Mouse (Mus musculus) bone marrow macrophage, adult 2 months (primary cell): ENCODE data around the gene Fbxw10. TPM values are rescaled to one million over a fixed set of nuclear protein-coding genes. Genes with fewer than 3 reads are reported as not detected.

Experiments used
- H3K27ac ChIP-seq: 2 replicates; pipeline ENCODE4 v1.5.1; 2012; ENCODE audit warnings: low read depth, low read length; ENCODE audit not compliant: insufficient read depth
- H3K4me1 ChIP-seq: 2 replicates; pipeline ENCODE4 v1.6.1; 2012; ENCODE audit warnings: low read length; ENCODE audit not compliant: control insufficient read depth, insufficient read depth
- H3K4me3 ChIP-seq: 2 replicates; pipeline ENCODE4 v1.5.1; 2012; ENCODE audit warnings: mild to moderate bottlenecking, low read length, moderate library complexity; ENCODE audit not compliant: insufficient read depth
- CTCF ChIP-seq: IDR thresholded peaks from 2 replicates; pipeline ENCODE4 v1.5.1; 2012; ENCODE audit warnings: low read depth, mild to moderate bottlenecking, low read length, moderate library complexity
- POLR2A ChIP-seq: IDR thresholded peaks from 2 replicates; pipeline ENCODE4 v1.6.1; 2012; ENCODE audit warnings: mild to moderate bottlenecking, low read depth, low read length, borderline replicate concordance
- polyA plus RNA-seq: library from polyadenylated mRNA; stranded (reverse); fragments of >200 nt; gene quantifications from 2 replicates; pipeline ENCODE4 v1.2.4, GENCODE M21; 2012; ENCODE audit not compliant: missing spikeins, insufficient read depth, insufficient read length

Fbxw10 gene
- 1.8 and 4.1 TPM in 2 replicates for polyA plus RNA-seq

- TF ChIP-seq CTCF: no peak
- no peak for TF ChIP-seq POLR2A
- Histone ChIP-seq H3K4me1 (peaks cover 23% of the 10 kb centered on the region), H3K27ac (peak within 1 kb of the TSS; percentile 82), H3K4me3 (peak within 1 kb of the TSS; percentile 58)
Observed at GRCm38 (mm10) chr11:62846961-62847654, at the start of gene Fbxw10. TSS of gene Fbxw10 (plus strand) at chr11:62847069.

GRCm38 (mm10) chr11:62804119-62804518 lies 42.8 kb upstream of the Fbxw10 start:
- H3K4me3 ChIP-seq: no peak overlapping the region
- no peak overlapping the region for H3K27ac ChIP-seq
- peaks cover 13% of the 10 kb centered on the region for H3K4me1 ChIP-seq
- TF ChIP-seq POLR2A: no peak
- no peak for TF ChIP-seq CTCF

- H3K4me1 ChIP-seq: peaks cover 35% of the 10 kb centered on the region
- no peak overlapping the region for H3K27ac ChIP-seq
- TF ChIP-seq POLR2A: no peak
- no peak for TF ChIP-seq CTCF
- H3K4me3 ChIP-seq: no peak overlapping the region
Observed at GRCm38 (mm10) chr11:62807965-62808364, 38.9 kb upstream of the Fbxw10 start.

- H3K4me1 ChIP-seq: peaks cover 35% of the 10 kb centered on the region
- no peak overlapping the region for H3K4me3 ChIP-seq
- no peak overlapping the region for H3K27ac ChIP-seq
- TF ChIP-seq CTCF (0 out of 2 replicates have a peak, but pooled peaks have one; percentile 15), POLR2A (no peak)
Observed at GRCm38 (mm10) chr11:62809201-62809600, 37.7 kb upstream of the Fbxw10 start.

- Histone ChIP-seq H3K27ac (no peak overlapping the region), H3K4me1 (peaks cover 37% of the 10 kb centered on the region), H3K4me3 (no peak overlapping the region)
- TF ChIP-seq CTCF: no peak
- no peak for TF ChIP-seq POLR2A
Observed at GRCm38 (mm10) chr11:62812268-62812667, 34.6 kb upstream of the Fbxw10 start.

GRCm38 (mm10) chr11:62813497-62813896 lies 33.4 kb upstream of the Fbxw10 start:
- Histone ChIP-seq H3K4me3 (no peak overlapping the region), H3K27ac (no peak overlapping the region), H3K4me1 (peaks cover 31% of the 10 kb centered on the region)
- TF ChIP-seq POLR2A (no peak), CTCF (no peak)

- H3K4me3 ChIP-seq: no peak overlapping the region
- peaks cover 27% of the 10 kb centered on the region for H3K4me1 ChIP-seq
- TF ChIP-seq CTCF: no peak
- no peak for TF ChIP-seq POLR2A
- no peak overlapping the region for H3K27ac ChIP-seq
Observed at GRCm38 (mm10) chr11:62813970-62814624, 32.8 kb upstream of the Fbxw10 start.

GRCm38 (mm10) chr11:62814625-62815024 lies 32.2 kb upstream of the Fbxw10 start:
- no peak overlapping the region for H3K27ac ChIP-seq
- H3K4me1 ChIP-seq: peaks cover 23% of the 10 kb centered on the region
- no peak for TF ChIP-seq CTCF
- TF ChIP-seq POLR2A: no peak
- no peak overlapping the region for H3K4me3 ChIP-seq

GRCm38 (mm10) chr11:62815438-62815837 lies 31.4 kb upstream of the Fbxw10 start:
- H3K4me1 ChIP-seq: peaks cover 23% of the 10 kb centered on the region
- no peak overlapping the region for H3K4me3 ChIP-seq
- no peak overlapping the region for H3K27ac ChIP-seq
- no peak for TF ChIP-seq POLR2A
- TF ChIP-seq CTCF: no peak

- no peak overlapping the region for H3K27ac ChIP-seq
- peaks cover 12% of the 10 kb centered on the region for H3K4me1 ChIP-seq
- H3K4me3 ChIP-seq: no peak overlapping the region
- TF ChIP-seq POLR2A: no peak
- TF ChIP-seq CTCF: no peak
Observed at GRCm38 (mm10) chr11:62816591-62816990, 30.3 kb upstream of the Fbxw10 start.
